Mouse (Mus musculus) hematopoietic stem cell, adult 5-6 weeks (primary cell): ENCODE measurements around the gene Ruvbl2. TPM values are rescaled to one million over a fixed set of nuclear protein-coding genes. Genes with fewer than 3 reads are reported as not detected.
A peak's percentile ranks its signal among the peaks of the same experiment; 100 is the strongest.

Experiments used
- ATAC-seq, 2 experiments: fragments of 125-278 bp in 1 of 2; replicated peaks in 1 of 2; 2 replicates each; pipeline ENCODE4 v1.8.0; 2016 to 2017; ENCODE audit warnings: inconsistent platforms in 2 of 2, mild to moderate bottlenecking in 2 of 2, moderate number of reproducible peaks in 2 of 2, low read depth in 1 of 2, moderate TSS enrichment in 1 of 2; ENCODE audit not compliant: low FRiP score in 2 of 2, poor library complexity in 2 of 2, severe bottlenecking in 2 of 2, insufficient read depth in 1 of 2, low TSS enrichment in 1 of 2
- total RNA-seq: library from RNA; stranded (forward); fragments of 172-1452, 232-1000 nt; gene quantifications from 2 replicates; pipeline ENCODE4 v1.2.3, GENCODE M21; 2017

Ruvbl2 gene
- total RNA-seq, 1 experiment from 2014 or later, result 137 TPM

DNA sequence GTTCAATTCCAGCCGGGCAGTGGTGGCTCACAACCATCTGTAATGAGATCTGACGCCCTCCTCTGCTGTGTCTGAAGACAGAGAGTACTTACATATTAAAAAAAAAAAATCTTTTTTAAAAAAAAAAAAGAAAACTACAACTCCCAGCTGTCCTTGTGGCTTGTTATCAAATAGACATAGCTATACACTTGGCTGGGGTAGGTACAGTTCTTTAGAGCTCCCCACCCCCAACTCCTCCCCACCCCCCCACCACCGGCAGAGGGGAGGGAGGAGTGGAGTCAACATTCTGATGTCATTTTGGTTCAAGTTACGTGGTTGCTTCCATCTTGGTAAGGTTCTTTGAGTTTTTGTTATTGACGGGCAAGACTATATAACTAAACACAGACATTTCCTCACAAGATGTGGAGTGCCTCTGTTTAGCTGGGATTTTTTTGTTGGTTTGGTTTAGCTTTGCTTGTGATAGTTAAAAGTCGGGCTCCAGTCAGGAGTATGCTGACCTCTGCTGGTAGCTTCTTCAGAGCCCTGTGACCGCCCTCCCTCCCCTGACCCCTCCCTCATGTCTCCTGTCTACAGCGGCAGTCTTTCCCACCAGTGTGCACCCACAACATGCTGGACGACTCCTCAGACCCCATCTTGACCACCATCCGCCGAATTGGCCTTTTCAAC, 9.6 kb upstream of the Ruvbl2 start:
- no peak for ATAC-seq

DNA sequence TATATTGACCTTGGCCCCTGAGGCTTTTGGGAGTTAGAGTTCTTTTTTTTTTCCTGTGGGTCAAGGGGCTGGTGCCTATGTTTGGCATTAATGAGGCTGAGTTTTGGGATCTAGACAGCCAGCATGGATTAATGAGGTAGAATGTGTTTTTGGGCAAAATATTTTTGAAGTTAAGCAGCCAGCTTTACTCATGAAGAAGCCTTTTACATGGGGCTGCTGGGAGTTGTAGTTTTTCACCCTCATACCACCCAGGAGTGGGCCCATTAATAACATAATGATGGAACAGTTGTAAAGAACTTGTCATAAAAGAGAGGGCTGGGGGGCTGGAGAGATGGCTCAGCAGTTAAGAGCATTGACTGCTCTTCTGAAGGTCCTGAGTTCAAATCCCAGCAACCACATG, 8.7 kb upstream of the Ruvbl2 start:
- ATAC-seq, result no peak

DNA sequence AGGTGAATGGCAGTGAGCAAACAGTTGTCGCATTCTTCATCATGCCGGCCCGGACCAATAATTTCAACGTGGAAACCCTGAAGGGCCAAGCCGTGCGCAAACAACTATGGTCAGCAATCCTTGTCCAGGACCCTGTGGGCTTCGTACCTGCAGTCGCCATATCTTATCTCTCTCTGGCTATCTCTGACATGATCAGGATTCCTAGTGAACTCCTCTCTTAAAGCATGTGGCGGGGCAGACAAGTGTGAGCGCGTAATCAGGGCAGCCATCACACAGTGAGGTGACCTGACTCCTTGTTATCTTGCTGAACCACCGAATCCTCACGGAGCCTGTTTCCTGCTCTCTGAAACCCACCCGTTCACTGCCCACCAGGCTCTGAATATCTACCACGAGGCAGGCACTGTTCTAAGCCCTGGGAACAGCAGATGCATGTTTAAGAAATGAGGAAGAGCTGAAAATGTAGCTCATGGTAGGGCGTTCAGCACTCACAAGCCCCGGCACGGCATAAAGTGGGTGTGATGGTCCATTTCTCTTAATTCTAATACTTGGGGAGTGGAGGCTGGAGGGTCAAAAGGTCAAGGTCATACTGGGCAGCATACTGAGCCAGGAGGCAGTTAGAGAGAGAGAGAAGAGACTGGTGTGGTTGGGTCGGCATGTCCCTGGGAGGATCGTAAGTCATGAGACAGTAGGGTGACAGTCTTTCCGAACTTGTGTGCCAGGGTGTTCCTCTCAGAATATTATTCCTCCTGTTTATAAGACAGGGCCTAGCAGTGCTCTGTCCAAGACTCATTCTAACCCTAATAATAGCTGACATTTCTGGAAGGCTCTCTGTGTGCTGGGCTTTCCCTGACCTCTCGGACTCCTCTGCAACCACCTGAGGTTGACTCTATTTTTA, 5.9 kb upstream of the Ruvbl2 start:
- no peak for ATAC-seq

DNA sequence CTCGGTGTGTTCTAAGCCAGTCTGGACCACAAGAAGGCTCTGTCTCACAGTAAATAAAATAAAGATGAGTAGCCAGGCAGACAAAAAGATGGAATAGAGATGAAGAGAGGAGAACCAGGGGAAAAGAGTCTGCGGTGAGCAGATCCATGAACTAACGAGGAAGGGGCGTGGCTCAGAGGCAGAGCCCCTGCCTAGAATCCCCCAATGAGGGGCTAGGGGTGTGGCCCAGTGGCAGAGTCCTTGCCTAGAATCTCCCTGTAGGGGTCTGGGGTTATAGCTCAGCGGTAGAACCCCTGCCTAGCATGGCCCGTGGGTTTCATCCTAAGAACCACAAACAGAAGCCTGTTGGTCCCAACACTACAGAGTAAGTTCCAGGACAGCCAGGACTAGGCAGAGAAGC, 850 bp downstream of the Ruvbl2 start:
- no peak for ATAC-seq

DNA sequence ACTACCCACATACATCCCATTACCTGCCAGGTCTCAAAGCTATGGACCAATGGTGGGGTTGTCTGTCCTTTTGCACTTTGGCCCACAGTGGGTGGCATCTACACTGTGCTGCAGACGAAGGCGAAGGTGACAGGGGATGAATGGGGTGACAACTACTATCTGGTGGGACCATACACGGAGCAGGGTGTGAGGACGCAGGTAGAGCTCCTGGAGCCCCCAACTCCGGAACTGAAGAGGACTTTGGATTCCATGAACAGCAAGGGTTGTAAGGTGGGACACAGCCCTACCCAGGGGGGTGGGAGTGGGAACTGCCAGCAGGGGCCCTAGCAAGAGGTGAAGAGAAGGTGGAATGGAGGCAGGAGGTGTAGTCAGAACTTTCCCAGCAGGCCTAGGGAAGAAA, 1.5 kb downstream of the Ruvbl2 start:
- no peak for ATAC-seq

DNA sequence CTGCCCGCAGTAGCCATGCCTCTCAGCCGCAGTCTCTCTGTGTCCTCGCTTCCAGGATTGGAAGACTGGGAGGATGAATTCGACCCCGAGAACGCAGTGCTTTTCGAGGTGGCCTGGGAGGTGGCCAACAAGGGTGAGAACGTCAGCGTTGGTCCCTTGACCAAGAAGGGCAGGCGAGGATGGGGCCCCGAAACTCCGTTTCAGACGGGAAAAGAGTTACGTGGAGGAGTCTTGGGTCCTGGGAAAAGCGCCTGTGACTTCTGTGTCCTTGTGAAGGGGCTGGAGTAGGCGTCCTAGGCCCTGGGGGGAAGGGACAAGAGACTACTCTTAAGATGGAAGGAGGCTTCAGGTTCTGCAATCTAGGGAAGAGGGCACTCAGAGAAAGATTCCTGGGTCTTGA, 2.9 kb downstream of the Ruvbl2 start:
- no peak for ATAC-seq

DNA sequence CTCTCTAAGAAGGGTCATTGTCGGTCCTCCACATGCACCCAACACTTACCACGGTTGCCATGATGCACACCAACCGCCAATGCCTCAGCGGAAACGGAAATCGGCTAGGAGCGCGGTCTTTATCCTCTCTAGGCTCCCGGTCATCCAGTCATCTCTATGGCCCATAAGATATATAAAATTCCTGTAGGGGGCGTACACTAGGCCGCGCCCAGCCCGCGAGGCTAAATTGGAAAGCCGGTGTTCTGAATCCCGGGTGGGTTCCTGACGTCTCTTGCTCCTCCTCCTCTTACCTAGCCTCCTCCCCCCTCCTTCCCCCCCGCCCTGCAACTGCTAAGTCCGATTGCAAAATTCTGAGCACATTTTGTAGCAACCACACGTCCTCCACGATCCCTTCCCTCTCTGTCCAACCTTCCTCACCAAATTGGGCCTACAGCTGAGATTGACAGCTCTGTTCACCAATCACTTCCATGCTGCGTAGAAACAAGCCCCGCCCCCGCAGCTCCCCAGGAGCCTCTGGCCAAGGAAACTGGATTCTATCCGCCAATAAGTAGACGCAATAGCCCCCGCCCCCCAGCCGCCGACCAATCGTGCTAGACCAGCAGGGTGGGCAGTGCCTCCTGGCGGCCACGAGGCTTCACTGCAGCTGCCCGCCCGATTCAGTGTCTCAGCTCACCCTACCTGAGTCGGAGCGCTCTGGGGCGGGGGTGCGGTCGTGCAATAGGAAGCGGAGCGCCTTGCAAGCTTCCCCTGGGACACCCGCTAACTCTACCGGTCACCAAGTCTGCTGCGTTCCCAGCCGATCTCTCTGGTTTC, 3.5 kb downstream of the Ruvbl2 start, which contains the start of gene Gys1:
TSS of gene Gys1 (plus strand) at position 642 of the 813 bp plus-strand sequence.
- peak; percentile 92 for ATAC-seq

DNA sequence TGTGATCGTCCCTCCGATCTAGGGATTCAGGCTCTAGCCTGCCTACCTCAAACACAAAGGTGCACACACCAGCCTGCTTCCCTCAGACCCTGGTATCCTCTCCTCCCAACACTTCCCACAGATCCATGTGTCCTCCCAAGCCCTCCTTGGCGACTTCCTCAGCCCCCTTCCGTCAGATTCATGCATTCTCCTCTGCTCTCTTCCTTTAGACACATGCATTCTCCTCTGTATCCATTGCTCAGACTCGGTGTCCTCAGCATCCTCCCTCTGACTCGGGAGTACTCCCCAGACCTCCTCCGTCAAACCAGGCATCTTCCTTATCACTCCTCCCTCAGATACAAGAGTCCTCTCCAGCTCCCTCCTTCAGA, 4.1 kb downstream of the Ruvbl2 start:
- no peak for ATAC-seq

DNA sequence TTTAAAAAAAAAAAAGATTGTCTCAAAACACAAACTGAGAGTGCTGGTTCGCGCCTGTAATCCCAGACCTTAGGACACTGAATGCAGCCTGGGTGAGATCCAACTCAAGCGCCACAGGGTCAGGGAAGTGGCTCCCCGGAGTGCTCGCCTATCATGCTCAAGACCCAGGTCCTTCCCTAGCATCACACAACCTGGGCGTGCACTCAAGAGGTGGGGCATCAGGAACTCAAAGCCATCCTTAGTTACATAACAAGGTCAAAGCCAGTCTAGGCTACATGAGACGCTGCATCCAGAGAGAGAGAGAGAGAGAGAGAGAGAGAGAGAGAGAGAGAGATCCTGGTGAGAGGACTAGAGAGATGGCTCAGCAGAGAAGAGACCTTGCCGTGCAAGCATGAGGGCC, 11.3 kb downstream of the Ruvbl2 start:
- no peak for ATAC-seq

DNA sequence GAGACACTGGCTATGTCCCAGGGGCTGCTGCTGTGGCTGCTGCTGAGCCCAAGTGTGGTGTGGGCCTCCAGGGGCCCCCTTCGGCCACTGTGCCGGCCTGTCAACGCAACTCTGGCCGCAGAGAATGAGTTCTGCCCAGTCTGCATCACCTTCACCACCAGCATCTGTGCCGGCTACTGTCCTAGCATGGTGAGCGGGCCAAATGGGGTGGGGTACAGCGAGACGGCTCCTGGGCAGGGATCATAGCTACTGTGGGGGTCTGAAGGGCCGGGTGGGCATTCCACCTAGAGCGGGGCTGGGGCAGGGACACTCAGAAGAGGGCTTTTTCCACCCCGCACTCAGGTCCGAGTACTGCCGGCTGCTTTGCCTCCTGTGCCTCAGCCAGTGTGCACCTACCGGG, 16.7 kb downstream of the Ruvbl2 start:
- ATAC-seq, result no peak

DNA sequence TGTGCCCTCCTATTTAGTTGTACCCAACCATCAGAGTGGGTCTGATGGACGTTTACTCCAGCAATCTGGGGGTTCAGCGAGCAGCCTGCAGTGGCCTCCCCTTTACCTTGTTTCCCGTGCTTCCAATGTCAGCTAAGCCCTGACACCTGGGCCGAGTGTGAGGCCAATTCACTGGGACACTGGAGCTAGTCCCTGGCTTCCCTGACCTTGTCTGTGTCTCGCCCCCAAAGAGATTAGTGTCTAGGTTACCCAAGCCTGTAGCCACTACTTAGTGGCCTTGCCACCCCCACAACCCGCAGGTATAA, 17.3 kb downstream of the Ruvbl2 start, which contains the start of gene Lhb:
TSS of gene Lhb (plus strand) at position 206 of the 305 bp plus-strand sequence.
- ATAC-seq, result no peak

DNA sequence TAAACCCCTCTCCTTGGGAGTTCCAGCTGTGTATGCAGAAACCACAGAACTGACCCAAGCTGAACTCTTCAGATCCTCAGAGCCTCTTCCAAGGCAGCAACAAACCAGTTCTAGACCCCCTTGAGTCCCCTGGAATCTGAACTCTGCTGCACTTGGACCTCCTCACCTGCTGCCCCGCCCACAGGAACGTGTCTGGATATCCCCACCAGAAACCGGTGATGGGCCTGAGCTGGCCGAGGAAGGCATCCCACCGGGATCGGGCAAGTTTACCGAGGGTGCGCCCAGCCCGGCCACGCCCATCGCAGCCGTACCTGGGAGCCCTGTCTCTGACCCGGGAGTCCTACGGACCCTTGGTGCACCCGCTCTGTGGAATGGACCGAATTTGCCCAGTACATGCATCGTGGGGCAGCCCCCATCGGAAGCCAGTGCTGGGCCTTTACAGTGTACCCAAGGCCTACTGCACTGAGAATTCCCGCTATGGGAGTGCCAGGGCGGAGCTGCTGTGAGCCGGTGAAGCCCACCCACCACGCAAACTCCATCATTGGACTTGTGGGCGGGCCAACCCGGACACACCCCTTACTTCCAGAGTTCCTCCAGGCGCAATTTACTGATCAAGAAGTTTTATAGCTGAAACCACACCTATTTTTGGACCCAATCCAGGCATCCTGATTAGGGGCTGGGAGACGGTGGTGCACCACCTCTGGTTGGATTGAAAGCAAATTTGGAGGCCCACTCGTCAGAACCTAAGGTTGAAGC, 17.9 kb downstream of the Ruvbl2 start:
- no peak for ATAC-seq

DNA sequence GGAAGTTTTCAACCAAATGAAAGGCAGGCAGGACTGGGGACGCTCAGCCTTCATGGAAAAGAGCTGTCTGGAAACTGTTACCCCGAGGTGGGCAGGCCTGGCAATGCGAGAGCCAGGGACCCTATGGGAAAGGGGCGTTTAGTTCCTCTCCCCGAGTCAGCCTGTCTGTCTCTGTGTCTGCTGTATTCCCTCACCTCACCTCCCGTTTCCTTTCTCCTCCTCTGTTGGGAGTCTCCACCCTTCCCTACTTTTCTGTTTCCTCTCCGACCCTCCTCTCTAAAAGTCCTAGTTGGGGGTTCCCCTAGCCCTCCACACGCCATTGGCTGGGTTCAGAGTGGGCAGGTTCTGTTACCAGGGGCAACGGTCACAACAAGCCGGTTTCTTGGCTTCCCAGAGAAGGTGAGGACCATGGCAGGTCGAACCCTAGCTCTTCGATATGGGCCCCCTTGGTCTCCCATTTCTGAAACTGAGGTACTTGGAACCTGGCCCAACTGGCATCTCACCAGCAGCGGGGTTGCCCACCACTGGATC, 19.9 kb downstream of the Ruvbl2 start:
- ATAC-seq, result 0 out of 4 replicates have a peak, but pooled peaks of 1 of the 2 experiments have one; percentile 19

DNA sequence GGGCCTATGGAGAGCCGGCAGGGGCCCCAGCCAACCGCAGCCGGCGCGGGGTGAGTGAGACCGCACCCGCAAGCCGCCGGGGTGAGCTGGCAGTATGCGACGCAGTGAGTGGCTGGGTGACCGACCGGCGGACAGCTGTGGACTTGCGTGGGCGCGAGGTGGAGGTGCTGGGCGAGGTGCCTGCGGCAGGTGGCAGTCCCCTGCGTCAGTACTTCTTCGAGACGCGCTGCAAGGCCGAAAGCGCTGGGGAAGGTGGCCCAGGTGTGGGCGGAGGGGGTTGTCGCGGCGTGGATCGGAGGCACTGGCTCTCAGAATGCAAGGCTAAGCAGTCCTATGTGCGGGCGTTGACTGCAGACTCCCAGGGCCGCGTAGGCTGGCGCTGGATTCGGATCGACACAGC, 22.3 kb downstream of the Ruvbl2 start:
- ATAC-seq, result peak; percentile 30 to 41; a peak in 1 of 4 replicates

DNA sequence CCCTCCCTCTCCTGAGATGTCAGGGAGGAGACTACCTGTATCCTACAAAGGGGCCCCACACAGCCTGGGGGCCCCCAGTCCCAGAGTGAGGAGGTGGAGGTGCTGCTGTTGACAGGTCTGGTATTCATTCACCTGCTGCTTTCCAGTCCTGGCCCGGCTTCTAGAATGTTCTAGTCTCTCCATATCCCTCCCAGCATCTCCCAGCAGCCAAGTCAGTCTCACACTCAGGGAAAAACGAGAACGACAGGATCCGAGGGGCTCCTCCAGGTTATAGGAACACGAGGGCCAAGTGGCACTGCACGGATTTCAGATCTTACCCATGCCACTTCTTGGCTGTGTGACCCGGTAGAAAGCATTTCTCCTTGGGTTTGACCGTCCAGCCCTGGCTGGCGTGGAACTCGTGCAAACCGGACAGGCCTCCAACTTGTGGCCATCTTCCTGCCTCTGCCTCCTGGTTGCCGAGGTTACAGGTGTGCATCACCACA, 23.1 kb downstream of the Ruvbl2 start:
- ATAC-seq, result no peak

DNA sequence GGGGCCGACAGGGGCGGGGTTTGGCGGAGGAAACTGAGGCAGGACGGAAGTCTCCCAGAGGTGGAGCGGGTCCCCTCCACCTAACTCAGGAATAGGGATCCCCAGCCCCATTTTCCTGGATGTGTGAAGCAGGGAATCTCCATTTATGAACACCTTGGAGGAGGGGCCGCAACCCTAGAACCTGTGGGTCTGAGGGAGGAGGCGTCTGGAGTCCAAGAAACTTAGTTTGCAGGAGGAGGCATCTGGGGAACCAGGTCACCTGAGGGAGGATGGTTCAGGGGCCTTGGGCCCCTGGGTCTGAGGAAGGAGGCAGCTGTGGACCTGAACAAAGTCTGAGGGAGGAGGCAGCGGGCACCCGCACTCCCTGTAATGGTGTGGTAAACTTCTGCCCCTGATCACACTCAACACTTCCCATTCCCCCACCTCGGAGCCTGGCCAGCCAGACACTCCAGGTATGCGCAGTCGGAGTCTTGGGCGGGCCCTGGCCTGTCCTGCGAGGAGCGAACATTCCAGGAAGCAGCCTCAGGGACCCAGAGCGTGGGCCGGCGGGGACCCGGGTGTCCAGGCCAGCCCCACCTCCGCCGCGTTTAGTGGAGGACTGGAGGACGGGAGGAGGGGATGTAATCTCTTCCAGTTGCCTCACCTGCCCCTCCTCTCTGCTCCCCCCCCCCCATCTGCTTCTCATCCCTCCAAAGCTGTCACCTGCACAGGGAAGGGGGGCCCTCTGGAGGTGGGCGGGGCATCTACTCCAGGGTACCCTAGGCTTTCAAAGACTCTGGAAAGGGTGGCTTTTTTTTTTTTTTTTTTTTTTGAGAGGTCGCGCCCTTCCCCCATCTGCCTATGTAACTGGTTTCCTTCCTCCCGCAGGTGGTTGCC, 23.8 kb downstream of the Ruvbl2 start:
- 0 out of 4 replicates have a peak, but pooled peaks of 1 of the 2 experiments have one; percentile 15 for ATAC-seq
